In genomic region chr17:24769146-24769545, GRCm38 (mm10) we compare ENCODE assay signal across 39 mouse cellular contexts. TPM values are rescaled to one million over a fixed set of nuclear protein-coding genes. Genes with fewer than 3 reads are reported as not detected.
DNase-seq lines count a peak whose midpoint lies in the region; ATAC-seq and TF ChIP-seq lines count a peak whose summit lies in the region.
"Had no signal": no experiment of that assay in that cellular context is flagged by ENCODE, and none has a peak within 500 bp of the region (broad histone marks: within the 10 kb centered on the region; RNA-seq: fewer than 3 reads in every experiment).

No protein-coding gene starts in this region.

- H3K9ac ChIP-seq in embryonic facial prominence, embryonic 13.5 days, result no peak overlapping the region
- no peak overlapping the region for H3K9ac ChIP-seq in lung, embryonic 14.5 days
- no peak overlapping the region for H3K9ac ChIP-seq in midbrain, embryonic 14.5 days (replicated peaks; ENCODE audit: low read length)
- H3K9ac ChIP-seq: forebrain, postnatal 0 days; kidney, embryonic 15.5 days; liver, embryonic 14.5 days; midbrain, embryonic 12.5 days had no signal

- peak overlapping the region; percentile 39; the same call in 1 of the 2 replicates for H3K27ac ChIP-seq in embryonic facial prominence, embryonic 13.5 days
- H3K27ac ChIP-seq in embryonic facial prominence, embryonic 10.5 days (replicated peaks), result no peak overlapping the region
- H3K27ac ChIP-seq in lung, embryonic 14.5 days (ENCODE audit: low read depth), result peak overlapping the region; percentile 36; the same call in 1 of the 2 replicates
- no peak overlapping the region for H3K27ac ChIP-seq in midbrain, embryonic 14.5 days (replicated peaks; ENCODE audit: low read depth, low read length)
- H3K27ac ChIP-seq in midbrain, embryonic 10.5 days (replicated peaks), result no peak overlapping the region
- H3K27ac ChIP-seq: forebrain, embryonic 10.5 days; liver, embryonic 14.5 days; midbrain, embryonic 12.5 days had no signal

- no peak overlapping the region for H3K4me2 ChIP-seq in embryonic facial prominence, embryonic 13.5 days
- H3K4me2 ChIP-seq in lung, embryonic 14.5 days, result 0 out of 2 replicates have a peak overlapping the region, but pooled peaks have one; percentile 4
- H3K4me2 ChIP-seq in midbrain, embryonic 14.5 days (ENCODE audit: low read length), result no peak overlapping the region
- H3K4me2 ChIP-seq: kidney, embryonic 15.5 days; midbrain, embryonic 12.5 days had no signal

- H3K4me3 ChIP-seq in embryonic facial prominence, embryonic 13.5 days, result no peak overlapping the region
- H3K4me3 ChIP-seq in embryonic facial prominence, embryonic 10.5 days, result no peak overlapping the region
- no peak overlapping the region for H3K4me3 ChIP-seq in lung, embryonic 14.5 days (ENCODE audit: low read depth, low read length)
- no peak overlapping the region for H3K4me3 ChIP-seq in midbrain, embryonic 14.5 days (replicated peaks; ENCODE audit: low read depth, low read length)
- no peak overlapping the region for H3K4me3 ChIP-seq in midbrain, embryonic 10.5 days
- H3K4me3 ChIP-seq: forebrain, embryonic 10.5 days; kidney, embryonic 15.5 days; midbrain, embryonic 12.5 days had no signal

- no peaks in the 10 kb centered on the region for H3K36me3 ChIP-seq in embryonic facial prominence, embryonic 13.5 days
- no peaks in the 10 kb centered on the region for H3K36me3 ChIP-seq in embryonic facial prominence, embryonic 10.5 days (replicated peaks)
- no peaks in the 10 kb centered on the region for H3K36me3 ChIP-seq in lung, embryonic 14.5 days (ENCODE audit: insufficient read depth)
- no peaks in the 10 kb centered on the region for H3K36me3 ChIP-seq in midbrain, embryonic 14.5 days (ENCODE audit: control insufficient read depth, insufficient read depth, low read length)
- H3K36me3 ChIP-seq in midbrain, embryonic 10.5 days, result no peaks in the 10 kb centered on the region
- H3K36me3 ChIP-seq: forebrain, embryonic 10.5 days; kidney, embryonic 15.5 days; midbrain, embryonic 12.5 days had no signal

- DNase-seq in embryonic facial prominence, embryonic 10.5 days (ENCODE audit: low spot score), result no peak
- DNase-seq in lung, embryonic 14.5 days, result peak; percentile 46
- DNase-seq in lung, postnatal 10 days, result no peak
- DNase-seq in midbrain, embryonic 14.5 days, result peak; percentile 18
- no peak for DNase-seq in midbrain, embryonic 10.5 days (ENCODE audit: low spot score)
- peak; percentile 49 for DNase-seq in yolk sac, embryonic 10.5 days (ENCODE audit: low spot score)
- DNase-seq in adrenal gland, postnatal 36 days, result no peak
- DNase-seq: adrenal gland, postnatal 10 days; cerebellum, adult 8-10 months; cerebellum, postnatal 25 days; forebrain, postnatal 0 days; heart, postnatal 14 days; kidney, adult 18-20 months; kidney, postnatal 25 days; liver; thymus, adult 18-20 months; thymus, postnatal 25 days had no signal

- H3K9me3 ChIP-seq in embryonic facial prominence, embryonic 13.5 days, result no peaks in the 10 kb centered on the region
- no peaks in the 10 kb centered on the region for H3K9me3 ChIP-seq in embryonic facial prominence, embryonic 10.5 days
- no peaks in the 10 kb centered on the region for H3K9me3 ChIP-seq in lung, embryonic 14.5 days (ENCODE audit: low read depth, low read length)
- no peaks in the 10 kb centered on the region for H3K9me3 ChIP-seq in midbrain, embryonic 14.5 days (ENCODE audit: control insufficient read depth, low read length)
- peaks cover 6% of the 10 kb centered on the region; the same call in 1 of the 2 replicates for H3K9me3 ChIP-seq in midbrain, embryonic 10.5 days (replicated peaks)
- H3K9me3 ChIP-seq: kidney, embryonic 15.5 days; midbrain, embryonic 12.5 days had no signal

- ATAC-seq in embryonic facial prominence, embryonic 13.5 days (ENCODE audit: insufficient number of reproducible peaks, insufficient read depth, low FRiP score, low TSS enrichment, low read depth), result no peak
- ATAC-seq in lung, embryonic 14.5 days (ENCODE audit: insufficient read depth), result no peak
- ATAC-seq in midbrain, embryonic 14.5 days (ENCODE audit: low FRiP score, low TSS enrichment), result no peak
- ATAC-seq: forebrain, postnatal 0 days; hindbrain, embryonic 16.5 days; Patski had no signal

- peaks cover 47% of the 10 kb centered on the region for H3K4me1 ChIP-seq in embryonic facial prominence, embryonic 13.5 days
- H3K4me1 ChIP-seq in embryonic facial prominence, embryonic 10.5 days, result peaks cover 54% of the 10 kb centered on the region
- H3K4me1 ChIP-seq in lung, embryonic 14.5 days (ENCODE audit: insufficient read depth), result peaks cover 5% of the 10 kb centered on the region; the same call in 1 of the 2 replicates
- H3K4me1 ChIP-seq in midbrain, embryonic 14.5 days (ENCODE audit: control insufficient read depth, insufficient read depth, low read length), result no peaks in the 10 kb centered on the region
- peaks cover 22% of the 10 kb centered on the region; the same call in 1 of the 2 replicates for H3K4me1 ChIP-seq in midbrain, embryonic 10.5 days

- no peaks in the 10 kb centered on the region for H3K27me3 ChIP-seq in embryonic facial prominence, embryonic 13.5 days
- peaks cover 5% of the 10 kb centered on the region; the same call in 1 of the 2 replicates for H3K27me3 ChIP-seq in embryonic facial prominence, embryonic 10.5 days (replicated peaks; ENCODE audit: low read depth, poor library complexity, severe bottlenecking)
- H3K27me3 ChIP-seq in lung, embryonic 14.5 days (ENCODE audit: insufficient read depth, low read length), result peaks cover 5% of the 10 kb centered on the region; the same call in 1 of the 2 replicates
- no peaks in the 10 kb centered on the region for H3K27me3 ChIP-seq in midbrain, embryonic 14.5 days (ENCODE audit: control insufficient read depth, insufficient read depth, low read length)
- peaks cover 4% of the 10 kb centered on the region; the same call in 1 of the 2 replicates for H3K27me3 ChIP-seq in midbrain, embryonic 10.5 days (ENCODE audit: low read depth, poor library complexity, severe bottlenecking)
- H3K27me3 ChIP-seq: kidney, embryonic 15.5 days; Patski had no signal

- WGBS in embryonic facial prominence, embryonic 13.5 days, result 34% methylated on average over 3 of the region's 3 CpGs
- 31% methylated on average over 3 of the region's 3 CpGs for WGBS in embryonic facial prominence, embryonic 10.5 days
- WGBS in lung, embryonic 14.5 days, result 31% methylated on average over 3 of the region's 3 CpGs
- 36% methylated on average over 3 of the region's 3 CpGs for WGBS in midbrain, embryonic 14.5 days
- WGBS in midbrain, embryonic 10.5 days, result 47% methylated on average over 3 of the region's 3 CpGs

- TF ChIP-seq CTCF in lung, embryonic 14.5 days (IDR thresholded peaks at IDR 0.05; ENCODE audit: low read depth), result no peak

RNA-seq across cellular contexts. Expression of gene Hs3st6, which starts 16.4 kb away (rescaled TPM):
- polyA plus RNA-seq in embryonic facial prominence, embryonic 13.5 days (2015; fragmentation: Nextera tagmentation; extraction: Ambion mirVana), result 17.9 and 21.6 TPM in 2 replicates
- 1.3 and 2.3 TPM in 2 replicates for polyA plus RNA-seq in embryonic facial prominence, embryonic 10.5 days (2016; fragmentation: Nextera tagmentation; extraction: Ambion mirVana)
- 2.9 and 3.3 TPM in 2 replicates for polyA plus RNA-seq in lung, embryonic 14.5 days (2014; fragmentation: Nextera tagmentation; extraction: Ambion mirVana)
- not detected in 2 replicates for polyA plus RNA-seq in midbrain, embryonic 14.5 days (2014; fragmentation: Nextera tagmentation; extraction: Ambion mirVana)
- 0.43 and 0.51 TPM in 2 replicates for polyA plus RNA-seq in midbrain, embryonic 10.5 days (2016; fragmentation: Nextera tagmentation; extraction: Ambion mirVana)
- 1 to 10 TPM; 1.8 to 2.2 TPM for total RNA-seq in adrenal gland, postnatal 36 days (2021)
- total RNA-seq: gastrocnemius, adult 8-10 months; megakaryocyte progenitor cell, adult 5-6 weeks; MEL; monocyte, adult 5-6 weeks had no signal
- polyA plus RNA-seq: neural tube, embryonic 14.5 days had no signal

RNA-seq across cellular contexts. Expression of gene Msrb1, which starts 32.7 kb away (rescaled TPM):
- 27.8 and 27.9 TPM in 2 replicates for polyA plus RNA-seq in embryonic facial prominence, embryonic 13.5 days (2015; fragmentation: Nextera tagmentation; extraction: Ambion mirVana)
- polyA plus RNA-seq in embryonic facial prominence, embryonic 10.5 days (2016; fragmentation: Nextera tagmentation; extraction: Ambion mirVana), result 21.6 and 24.6 TPM in 2 replicates
- polyA plus RNA-seq in lung, embryonic 14.5 days (2014; fragmentation: Nextera tagmentation; extraction: Ambion mirVana), result 35.2 and 37.8 TPM in 2 replicates
- polyA plus RNA-seq in midbrain, embryonic 14.5 days (2014; fragmentation: Nextera tagmentation; extraction: Ambion mirVana), result 19.7 and 20.1 TPM in 2 replicates
- 19.2 and 20.5 TPM in 2 replicates for polyA plus RNA-seq in midbrain, embryonic 10.5 days (2016; fragmentation: Nextera tagmentation; extraction: Ambion mirVana)
- 10 to 100 TPM; 84.2 to 86.1 TPM for total RNA-seq in adrenal gland, postnatal 36 days (2021)

RNA-seq across cellular contexts. Expression of gene Meiob, which starts 34.9 kb away (rescaled TPM):
- polyA plus RNA-seq in embryonic facial prominence, embryonic 13.5 days (2015; fragmentation: Nextera tagmentation; extraction: Ambion mirVana), result 0.19 TPM in 1 of 2 replicates, not detected in the other
- polyA plus RNA-seq in embryonic facial prominence, embryonic 10.5 days (2016; fragmentation: Nextera tagmentation; extraction: Ambion mirVana), result not detected in 2 replicates
- not detected in 2 replicates for polyA plus RNA-seq in lung, embryonic 14.5 days (2014; fragmentation: Nextera tagmentation; extraction: Ambion mirVana)
- not detected in 2 replicates for polyA plus RNA-seq in midbrain, embryonic 14.5 days (2014; fragmentation: Nextera tagmentation; extraction: Ambion mirVana)
- polyA plus RNA-seq in midbrain, embryonic 10.5 days (2016; fragmentation: Nextera tagmentation; extraction: Ambion mirVana), result 0.06 TPM in 1 of 2 replicates, not detected in the other
- 1 to 10 TPM; 1.0 to 1.1 TPM for total RNA-seq in adrenal gland, postnatal 36 days (2021)
- total RNA-seq: forebrain, postnatal 0 days; gastrocnemius, adult 8-10 months; heart, postnatal 14 days; layer of hippocampus, adult 18-20 months; layer of hippocampus, postnatal 10 days; left cerebral cortex, adult 18-20 months; left cerebral cortex, postnatal 14 days; megakaryocyte progenitor cell, adult 5-6 weeks; monocyte, adult 5-6 weeks had no signal
- polyA plus RNA-seq: embryonic facial prominence, embryonic 11.5 days; heart, embryonic 14.5 days; hindbrain, embryonic 11.5 days; hindbrain, embryonic 16.5 days; intestine, embryonic 14.5 days; kidney, embryonic 15.5 days; limb, embryonic 11.5 days; midbrain, embryonic 12.5 days; neural tube, embryonic 14.5 days; stomach, embryonic 14.5 days had no signal

RNA-seq across cellular contexts. Expression of gene Rpl3l, which starts 41.5 kb away (rescaled TPM):
- polyA plus RNA-seq in embryonic facial prominence, embryonic 13.5 days (2015; fragmentation: Nextera tagmentation; extraction: Ambion mirVana), result not detected in 2 replicates
- polyA plus RNA-seq in embryonic facial prominence, embryonic 10.5 days (2016; fragmentation: Nextera tagmentation; extraction: Ambion mirVana), result not detected in 2 replicates
- polyA plus RNA-seq in lung, embryonic 14.5 days (2014; fragmentation: Nextera tagmentation; extraction: Ambion mirVana), result not detected in 2 replicates
- polyA plus RNA-seq in midbrain, embryonic 14.5 days (2014; fragmentation: Nextera tagmentation; extraction: Ambion mirVana), result not detected in 2 replicates
- polyA plus RNA-seq in midbrain, embryonic 10.5 days (2016; fragmentation: Nextera tagmentation; extraction: Ambion mirVana), result not detected in 2 replicates
- total RNA-seq in adrenal gland, postnatal 36 days (2021), result under 1 TPM in 1 of 2 experiments, not detected in 1; 0.40 TPM
- total RNA-seq: forebrain, postnatal 0 days had no signal
- polyA plus RNA-seq: embryonic facial prominence, embryonic 11.5 days; forebrain, embryonic 10.5 days; forebrain, postnatal 0 days; hindbrain, embryonic 11.5 days; hindbrain, embryonic 16.5 days; intestine, embryonic 14.5 days; kidney, embryonic 15.5 days; limb, embryonic 11.5 days; midbrain, embryonic 12.5 days had no signal

RNA-seq across cellular contexts. Expression of gene Ndufb10, which starts 44.9 kb away (rescaled TPM):
- polyA plus RNA-seq in embryonic facial prominence, embryonic 13.5 days (2015; fragmentation: Nextera tagmentation; extraction: Ambion mirVana), result 217 and 229 TPM in 2 replicates
- 193 and 199 TPM in 2 replicates for polyA plus RNA-seq in embryonic facial prominence, embryonic 10.5 days (2016; fragmentation: Nextera tagmentation; extraction: Ambion mirVana)
- polyA plus RNA-seq in lung, embryonic 14.5 days (2014; fragmentation: Nextera tagmentation; extraction: Ambion mirVana), result 211 and 221 TPM in 2 replicates
- 282 and 319 TPM in 2 replicates for polyA plus RNA-seq in midbrain, embryonic 14.5 days (2014; fragmentation: Nextera tagmentation; extraction: Ambion mirVana)
- 206 and 214 TPM in 2 replicates for polyA plus RNA-seq in midbrain, embryonic 10.5 days (2016; fragmentation: Nextera tagmentation; extraction: Ambion mirVana)
- 100 to 1,000 TPM; 239 to 246 TPM for total RNA-seq in adrenal gland, postnatal 36 days (2021)

Comparison
In these comparisons a context has a peak if more than half of its experiments do, and no peak if none do; other contexts are left out.
1. H3K27ac ChIP-seq: peak in embryonic facial prominence, embryonic 13.5 days (single experiment) and lung, embryonic 14.5 days (single experiment); none in embryonic facial prominence, embryonic 10.5 days (single experiment), midbrain, embryonic 14.5 days (single experiment) and midbrain, embryonic 10.5 days (single experiment).
2. DNase-seq: peak in lung, embryonic 14.5 days (single experiment), midbrain, embryonic 14.5 days (single experiment) and yolk sac, embryonic 10.5 days (single experiment); none in embryonic facial prominence, embryonic 10.5 days (single experiment), lung, postnatal 10 days (single experiment), midbrain, embryonic 10.5 days (single experiment) and adrenal gland, postnatal 36 days (0 of 2).